Mouse (Mus musculus) adrenal gland, postnatal 36 days (tissue): ENCODE results near the gene Scn8a. TPM values are rescaled to one million over a fixed set of nuclear protein-coding genes. Genes with fewer than 3 reads are reported as not detected.

ENCODE experiments used
- DNase-seq, 2 experiments: peaks; one replicate each; pipeline ENCODE4 v3.0.0; 2021; ENCODE audit warnings: mixed read lengths in 1 of 2
- total RNA-seq, 2 experiments: library from RNA; stranded (reverse); gene quantifications; 2 replicates each; pipeline ENCODE4 v1.2.3; 2021

Gene Scn8a
- total RNA-seq, 2 experiments from 2014 or later = 2.8 to 3.1 TPM

DNA sequence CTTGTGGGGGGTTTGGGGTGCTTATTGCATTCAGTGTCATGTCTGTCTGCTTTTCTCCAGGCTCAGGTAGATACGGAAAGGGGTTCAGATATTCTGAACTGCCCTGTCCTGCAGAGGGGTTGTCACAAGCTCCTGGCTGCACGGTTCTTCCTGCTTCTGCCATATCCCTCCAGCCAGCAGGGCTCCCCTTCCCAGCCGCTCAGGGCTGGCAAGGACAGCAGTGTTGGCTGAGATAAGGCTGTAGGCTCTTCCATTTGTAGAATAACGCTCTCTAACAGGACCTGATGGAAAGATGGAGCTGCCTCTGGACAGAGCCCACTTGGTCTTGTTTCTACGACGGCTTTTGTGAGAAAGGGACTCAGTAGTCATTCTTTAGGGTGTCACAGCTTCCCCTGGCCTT, 172.3 kb downstream of the Scn8a start:
- DNase-seq = no peak

DNA sequence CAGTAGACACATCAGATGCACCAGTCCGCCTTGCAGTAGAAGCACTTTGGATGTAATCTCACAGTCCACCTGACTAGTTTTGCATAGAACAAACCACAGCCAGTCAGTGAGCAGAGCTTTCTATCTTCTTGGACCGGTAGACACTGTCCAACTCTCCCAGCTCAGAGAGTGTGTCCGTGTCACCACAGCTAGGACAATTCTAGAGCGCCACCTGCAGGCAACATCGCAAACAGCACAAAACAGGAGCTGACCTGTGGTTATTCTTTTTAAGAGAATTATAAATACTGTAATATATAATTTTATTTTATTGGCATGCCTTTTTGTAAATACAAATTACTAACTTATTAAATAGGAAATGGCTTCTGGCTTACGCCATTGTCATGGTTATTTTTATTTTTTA, 173.0 kb downstream of the Scn8a start:
- peak; percentile 70 to 79 for DNase-seq

DNA sequence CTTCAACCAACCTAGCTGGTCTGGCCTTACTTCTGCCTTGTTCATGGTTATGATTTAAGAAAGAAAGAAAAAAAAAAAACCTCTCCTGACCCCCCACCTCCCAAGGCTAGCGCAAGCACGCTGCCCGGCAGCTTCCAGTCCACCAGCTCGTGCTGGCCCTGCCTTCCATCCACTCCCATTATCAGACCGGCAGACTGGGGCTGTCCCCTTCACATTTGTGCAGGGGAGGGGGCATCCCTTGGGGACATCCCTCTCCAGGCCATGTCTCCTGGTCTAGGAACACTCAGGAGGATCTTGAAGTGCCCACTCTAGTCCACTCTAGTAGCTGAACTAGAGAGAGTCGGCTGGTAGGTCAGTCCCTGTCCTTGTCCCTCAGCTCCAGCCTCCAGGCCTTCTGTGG, 174.9 kb downstream of the Scn8a start:
- no peak for DNase-seq

DNA sequence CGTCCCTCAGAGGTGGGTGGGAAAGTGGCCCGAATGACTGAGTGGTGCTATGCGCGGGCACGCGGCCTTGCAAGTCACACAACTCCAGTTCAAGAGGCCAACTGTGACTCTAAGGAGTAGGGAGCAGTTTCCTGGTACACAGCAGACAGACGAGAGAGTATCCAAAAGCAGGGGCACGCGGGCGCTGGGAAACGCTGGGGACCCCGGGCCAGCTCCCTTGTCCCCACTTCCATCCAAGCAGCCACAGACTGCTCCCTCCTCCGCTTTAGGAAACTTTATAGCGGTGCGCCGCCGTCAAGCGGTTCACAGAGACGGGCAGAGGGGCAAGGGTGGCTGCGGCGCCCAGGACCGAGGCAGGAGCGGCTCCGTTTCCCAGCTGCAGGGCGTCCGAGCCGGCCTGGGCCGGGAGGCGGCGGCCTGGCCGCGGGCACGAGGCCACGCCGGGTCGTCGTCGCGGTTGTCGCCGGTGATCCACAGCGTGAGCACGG, 176.4 kb downstream of the Scn8a start:
- DNase-seq = no peak

DNA sequence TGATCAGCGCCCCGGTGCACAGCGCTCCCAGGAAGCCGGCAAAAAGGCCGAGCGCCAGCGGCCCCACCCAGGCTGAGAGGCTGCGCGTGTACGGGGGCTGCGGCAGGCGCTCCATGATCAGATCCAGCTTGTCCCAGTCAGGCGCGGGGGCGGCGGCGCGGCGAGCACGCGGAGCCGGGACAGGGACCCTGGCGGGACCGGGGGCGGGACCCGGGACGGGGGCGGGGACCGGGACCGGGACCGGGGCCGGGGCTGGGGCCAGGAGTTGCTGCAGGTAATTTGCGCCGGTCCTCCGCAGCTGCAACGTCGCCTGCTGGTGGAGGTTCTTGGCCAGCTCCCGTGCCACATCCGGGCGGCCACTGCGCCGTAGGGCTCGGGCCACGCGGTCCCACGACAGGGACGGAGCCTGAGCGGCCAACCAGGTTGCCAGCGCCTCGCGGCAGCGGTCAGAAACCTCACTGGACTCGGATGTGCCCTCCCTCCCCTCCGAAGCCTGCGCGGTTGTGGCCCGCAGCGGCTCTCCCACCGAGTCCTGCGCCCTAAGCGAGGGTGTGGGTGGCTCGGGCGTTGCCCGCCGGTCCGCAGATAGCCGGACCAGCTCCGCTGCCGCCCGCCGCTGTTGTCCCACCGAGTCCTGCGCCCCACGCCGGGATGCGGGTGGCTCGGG, 177.0 kb downstream of the Scn8a start:
- peak; percentile 57 to 60 for DNase-seq

DNA sequence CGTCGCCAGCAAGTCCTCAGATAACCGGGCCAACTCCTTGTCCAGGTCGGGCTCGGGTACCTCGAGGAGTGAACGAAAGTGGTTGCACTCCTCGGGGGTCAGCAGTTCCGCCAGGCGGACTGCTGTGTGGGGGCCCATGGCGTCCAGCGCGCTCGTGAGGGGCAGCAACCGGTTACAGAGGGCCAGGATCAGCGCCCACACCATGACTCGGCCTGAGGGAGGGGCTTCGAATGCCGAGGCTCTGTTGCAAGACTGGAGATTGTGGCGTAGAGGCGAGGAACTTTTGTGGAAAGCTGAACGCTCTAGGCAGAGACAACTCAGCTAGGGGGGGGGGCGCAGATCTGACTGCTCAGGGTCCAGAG, 177.5 kb downstream of the Scn8a start, which contains the start of gene Gm47841:
Gm47841 (minus strand) TSS at position 204 of the 362 bp plus-strand sequence.
- DNase-seq = no peak

DNA sequence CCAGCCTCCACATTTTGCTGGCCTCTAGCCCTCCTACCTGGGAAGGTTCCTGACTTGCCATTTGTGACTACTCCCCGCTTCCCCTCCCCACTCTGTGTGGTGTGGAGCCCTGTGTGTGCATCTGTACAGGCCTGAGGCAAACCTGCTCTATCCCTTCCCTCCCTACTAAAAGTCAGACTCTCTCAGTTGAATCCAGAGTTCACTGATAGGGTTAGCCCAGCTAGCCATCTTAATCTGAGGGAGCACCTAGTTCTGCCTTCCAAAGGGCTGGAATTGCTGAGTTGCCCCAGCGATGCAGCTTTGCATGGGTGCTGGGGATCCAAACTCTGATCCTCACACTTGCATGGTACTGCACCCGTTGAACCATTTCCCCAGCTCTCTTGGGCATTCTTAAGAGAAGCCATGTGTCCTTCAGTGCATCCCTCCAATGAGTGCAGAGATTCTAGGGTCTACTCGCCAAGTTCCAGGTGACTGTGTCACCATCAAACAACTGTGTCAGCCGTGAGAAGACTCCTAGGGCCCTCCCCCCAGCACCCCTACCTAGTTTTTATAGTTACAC, 178.8 kb downstream of the Scn8a start:
- DNase-seq = no peak

DNA sequence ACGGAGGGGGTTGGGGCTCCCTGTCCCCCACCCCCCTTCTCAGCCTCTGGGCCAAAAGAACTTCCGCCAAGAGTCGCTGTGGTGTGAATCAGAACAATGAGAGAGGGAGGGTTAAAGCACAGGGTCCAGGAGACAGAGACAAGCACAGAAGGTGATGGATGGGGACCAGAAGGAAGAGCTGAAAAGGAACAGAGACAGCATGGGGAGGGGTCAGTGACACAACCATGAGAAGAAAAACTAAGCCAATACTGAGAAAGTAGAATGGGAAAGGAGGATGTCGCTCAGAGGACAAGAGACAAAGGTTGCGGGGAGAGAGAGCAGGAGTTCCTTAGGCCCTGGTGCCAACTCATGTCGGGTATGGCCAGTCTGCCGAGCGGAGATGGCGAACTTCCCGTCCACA, 182.2 kb downstream of the Scn8a start:
- DNase-seq = no peak

DNA sequence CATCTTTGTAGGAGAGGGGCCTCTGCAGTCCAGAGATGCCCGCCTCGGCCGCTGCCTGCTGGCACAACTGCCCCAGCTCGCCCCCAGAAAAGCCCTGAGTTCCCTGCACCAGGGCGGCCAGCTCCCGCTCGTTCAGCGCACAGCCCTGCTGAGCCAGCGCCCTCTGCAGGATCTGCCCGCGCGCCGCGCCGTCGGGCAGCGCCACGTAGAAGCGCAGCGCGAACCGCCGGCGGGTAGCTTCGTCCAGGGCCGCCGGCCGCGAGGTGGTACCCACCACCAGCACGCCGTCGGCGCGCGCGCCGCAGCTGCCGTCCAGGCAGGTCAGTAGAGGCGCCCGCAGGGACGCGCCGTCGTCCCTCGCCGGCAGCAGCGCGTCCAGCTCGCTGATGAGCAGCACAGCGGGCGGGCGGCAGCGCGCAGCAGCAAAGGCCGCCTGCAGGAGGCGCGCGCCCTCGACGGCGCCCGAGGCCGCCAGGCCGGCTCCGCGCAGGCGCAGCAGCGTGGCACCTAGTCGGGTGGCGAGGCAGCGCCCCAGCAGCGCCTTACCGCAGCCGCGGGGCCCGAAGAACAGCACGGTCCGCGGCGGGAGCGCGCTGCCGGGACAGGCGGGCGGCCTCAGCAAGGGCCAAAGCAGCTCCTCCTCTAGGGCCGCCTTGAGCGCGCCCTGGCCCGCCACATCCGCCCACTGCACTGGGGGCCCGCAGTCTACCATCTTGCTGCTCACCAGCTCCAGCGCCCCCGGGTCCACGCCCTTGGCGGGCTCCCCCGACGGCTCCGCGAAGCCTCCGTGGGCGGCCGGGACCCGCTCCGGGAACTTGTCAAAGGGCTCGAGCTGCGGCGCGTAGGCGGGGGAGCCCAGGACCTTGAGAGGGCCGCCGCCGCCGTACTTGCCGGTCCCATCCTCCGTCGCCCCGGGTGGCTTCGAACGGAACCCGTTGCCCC, 183.2 kb downstream of the Scn8a start:
- peak; percentile 59 to 62 for DNase-seq

DNA sequence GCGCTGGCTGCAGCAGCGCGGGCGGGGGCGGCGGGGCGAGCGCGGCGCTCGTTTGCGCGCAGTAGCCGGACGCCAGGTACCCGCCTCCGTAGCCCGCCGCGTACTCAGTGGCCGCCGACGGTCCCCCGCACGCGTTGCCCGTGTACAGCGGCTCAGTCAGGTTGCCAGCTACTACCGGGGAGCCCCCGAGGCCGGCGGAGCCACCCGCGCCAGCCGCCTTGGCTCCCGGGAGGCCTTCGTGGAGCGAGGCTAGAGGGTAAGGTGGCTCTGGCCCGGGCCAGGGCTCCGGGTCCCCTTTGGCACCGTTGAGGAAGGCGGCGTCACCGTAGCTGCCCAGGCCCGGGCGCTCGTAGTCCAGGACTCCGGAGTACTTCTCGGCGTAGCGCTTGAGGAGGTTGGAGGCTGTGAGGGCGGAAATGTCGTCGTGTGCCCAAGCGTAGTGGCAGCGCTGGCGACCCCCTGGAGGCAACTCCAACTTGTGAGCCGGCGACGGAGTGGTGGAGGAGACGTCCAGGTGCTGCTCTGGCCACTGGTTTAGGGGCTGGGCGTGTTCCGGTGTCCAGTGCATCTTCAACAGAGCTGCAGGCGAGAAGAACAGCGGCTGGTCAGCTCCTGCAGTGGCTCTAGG, 184.3 kb downstream of the Scn8a start:
- no peak for DNase-seq

DNA sequence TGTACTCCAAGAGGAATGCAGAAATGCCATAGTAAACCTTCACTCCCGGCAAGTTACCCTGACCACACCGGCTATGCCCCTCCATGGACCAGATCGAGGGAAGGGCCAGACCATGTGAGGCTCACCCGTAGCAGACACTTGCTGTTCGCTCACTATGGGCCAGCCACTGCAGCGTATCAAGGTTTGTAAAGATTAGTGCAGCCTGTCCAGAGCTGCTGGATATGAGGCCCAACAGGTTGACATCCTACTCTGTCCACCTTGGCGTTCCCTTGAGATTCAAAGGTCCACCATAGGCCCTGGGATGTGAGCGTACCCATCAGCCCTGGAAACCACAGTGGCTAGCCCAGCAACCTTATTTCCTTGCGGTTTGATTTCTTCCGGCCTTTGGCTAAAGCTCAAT, 184.9 kb downstream of the Scn8a start:
- DNase-seq = no peak

DNA sequence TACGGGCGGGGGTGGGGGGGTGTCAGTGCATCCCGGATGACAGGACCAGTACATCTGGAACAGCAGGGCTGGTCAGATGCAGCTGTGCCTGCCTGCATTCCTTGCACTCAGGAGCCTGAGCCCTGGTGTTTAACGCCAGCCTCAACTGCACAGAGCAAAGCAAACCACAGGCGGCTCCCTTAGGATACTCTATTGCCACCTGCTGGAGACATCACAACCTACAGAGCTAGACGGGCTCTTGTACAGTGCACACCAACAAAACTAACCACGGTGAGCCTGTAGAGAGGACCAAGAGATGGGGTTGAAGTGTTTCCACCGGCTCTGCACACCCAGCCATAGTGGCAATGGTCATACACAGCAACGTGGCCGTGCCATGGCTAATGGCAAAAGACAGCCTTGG, 186.6 kb downstream of the Scn8a start:
- DNase-seq = peak; percentile 53 to 64

DNA sequence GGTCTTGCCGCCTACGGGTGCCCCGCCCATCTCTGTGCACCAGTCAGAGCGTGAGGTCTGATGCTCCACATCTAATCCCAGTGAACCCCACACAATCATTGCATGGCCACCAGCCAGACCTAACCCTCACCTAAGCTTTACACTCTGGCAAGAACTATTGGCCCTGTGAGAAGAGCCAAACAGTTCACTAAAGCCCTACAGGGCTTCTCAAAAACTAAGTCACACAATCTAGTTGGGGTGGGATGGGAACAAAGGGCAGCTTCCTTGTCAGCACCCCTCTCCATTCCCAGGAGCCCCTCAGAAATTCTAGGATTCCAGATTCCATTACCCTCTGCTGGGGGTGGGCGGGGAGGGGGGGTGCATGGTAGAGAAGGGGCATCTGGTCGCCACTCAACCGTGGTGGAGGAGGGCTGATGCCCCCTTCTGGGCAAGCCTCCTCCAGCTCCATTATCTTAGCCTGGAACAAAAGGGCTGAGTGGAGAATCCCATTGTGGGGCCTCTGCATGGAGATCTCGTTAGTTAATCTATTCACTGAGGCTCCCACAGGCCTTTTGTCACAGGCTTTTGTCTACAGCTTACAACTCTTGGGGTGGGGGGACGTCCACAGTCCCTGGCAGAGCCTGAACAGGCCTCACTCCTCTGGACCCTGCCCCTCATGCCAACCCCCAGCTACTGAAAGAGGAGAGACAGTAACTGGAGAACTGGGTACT, 190.1 kb downstream of the Scn8a start:
- DNase-seq = no peak

DNA sequence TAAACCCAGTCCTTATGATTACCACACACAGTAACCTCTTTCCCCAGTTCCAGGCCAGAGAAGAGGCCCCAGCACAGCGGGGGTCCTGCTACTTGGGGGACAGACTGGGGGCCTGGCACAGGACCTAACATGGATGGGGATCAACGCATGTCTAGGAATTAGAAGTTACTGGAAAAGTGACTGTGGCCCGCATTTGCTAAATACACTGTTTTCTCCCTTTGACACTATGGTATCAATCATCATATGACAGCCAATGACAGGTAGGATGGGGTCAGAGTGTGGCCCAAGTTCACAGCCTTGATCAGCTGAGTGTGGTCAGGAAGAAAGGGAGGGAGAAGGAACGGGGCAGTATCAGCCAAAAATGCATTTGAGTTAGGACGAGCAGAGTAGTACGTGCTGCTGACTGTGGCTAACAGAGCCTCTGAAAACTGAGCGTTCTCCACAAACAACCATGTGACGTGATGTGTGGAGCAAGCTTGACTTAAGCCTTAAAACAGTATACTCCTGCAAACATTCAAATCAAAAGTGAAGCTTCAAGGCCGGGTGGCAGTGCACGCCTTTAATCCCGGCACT, 190.7 kb downstream of the Scn8a start:
- DNase-seq = no peak

DNA sequence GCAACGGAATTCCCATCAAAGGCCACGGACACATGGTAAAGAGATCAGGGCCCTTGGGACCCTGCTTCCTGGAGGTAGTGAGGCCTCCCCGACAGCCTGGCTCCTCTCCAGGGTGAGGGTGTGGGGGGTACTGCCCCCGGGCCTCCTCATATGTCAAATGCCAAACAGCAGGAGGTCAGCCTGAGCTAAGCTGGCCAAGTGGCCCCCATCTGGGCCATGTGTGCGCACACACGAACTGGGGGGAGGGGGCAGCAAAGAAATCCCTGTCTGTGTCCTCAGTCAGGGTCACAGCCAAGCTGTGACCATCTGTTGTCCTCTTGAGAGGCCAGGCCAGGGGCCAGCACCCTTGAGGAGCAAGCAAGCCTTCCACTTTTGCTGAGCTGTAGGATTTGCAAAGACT, 195.4 kb downstream of the Scn8a start:
- no peak for DNase-seq

DNA sequence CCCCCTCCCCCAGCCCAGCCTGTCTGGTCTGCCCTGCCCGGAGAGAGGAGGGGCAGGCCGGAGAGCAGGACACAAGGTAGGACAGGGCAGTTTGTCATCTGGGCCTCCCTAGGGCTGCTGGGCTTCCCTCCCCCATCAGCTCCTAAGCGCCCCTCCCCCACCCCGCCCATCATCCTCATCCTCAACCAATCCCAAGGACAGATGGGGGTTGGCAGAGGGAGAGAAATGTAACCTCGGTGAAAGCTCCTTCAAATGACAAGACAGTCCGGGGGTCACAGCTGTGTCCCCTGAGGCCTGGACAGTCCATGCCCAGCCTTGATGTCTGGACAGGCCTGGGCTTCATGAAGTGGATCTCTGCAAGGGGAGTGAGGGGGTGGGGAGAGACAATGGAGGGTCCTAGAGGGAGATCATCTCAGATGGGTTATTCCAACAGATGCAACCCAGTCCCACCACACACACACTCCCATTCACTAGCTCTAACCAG, 196.7 kb downstream of the Scn8a start:
- no peak for DNase-seq

DNA sequence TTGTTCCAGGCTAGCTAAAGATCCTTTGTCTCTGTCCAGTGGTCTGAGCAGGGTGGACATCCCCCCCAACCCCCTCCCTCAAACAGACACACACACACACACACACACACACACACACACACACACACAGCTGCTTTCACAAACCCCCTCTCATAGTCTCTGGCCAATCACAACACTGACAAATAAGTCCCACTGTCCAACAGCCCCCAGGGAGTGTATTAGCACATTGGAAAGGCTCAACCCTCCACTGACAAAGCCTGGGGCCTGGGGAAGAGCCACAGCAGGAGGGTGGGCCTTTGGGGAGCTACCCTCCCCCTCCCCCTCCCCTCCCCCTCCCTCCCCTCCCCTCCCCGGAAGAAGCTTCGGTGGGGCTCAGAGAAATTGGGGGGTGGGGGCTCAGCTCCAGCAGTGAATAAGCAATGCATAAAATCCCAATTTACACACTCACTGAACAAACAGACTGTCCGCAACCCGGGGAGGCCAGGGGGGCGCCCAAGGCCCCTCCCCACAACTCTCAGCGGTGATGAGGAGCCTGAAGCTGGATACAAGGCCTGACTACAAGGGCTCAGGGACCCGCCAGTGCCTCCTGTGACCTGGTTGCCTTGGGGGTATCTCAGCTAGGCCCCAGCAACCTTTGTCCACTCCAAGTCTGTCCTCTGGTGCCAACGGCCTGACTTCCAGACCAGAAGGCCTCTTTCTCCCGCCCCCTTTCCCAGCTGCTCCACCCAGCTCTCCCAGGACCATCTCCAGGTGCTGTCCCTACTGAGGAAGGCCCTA, 197.4 kb downstream of the Scn8a start:
- DNase-seq = no peak

DNA sequence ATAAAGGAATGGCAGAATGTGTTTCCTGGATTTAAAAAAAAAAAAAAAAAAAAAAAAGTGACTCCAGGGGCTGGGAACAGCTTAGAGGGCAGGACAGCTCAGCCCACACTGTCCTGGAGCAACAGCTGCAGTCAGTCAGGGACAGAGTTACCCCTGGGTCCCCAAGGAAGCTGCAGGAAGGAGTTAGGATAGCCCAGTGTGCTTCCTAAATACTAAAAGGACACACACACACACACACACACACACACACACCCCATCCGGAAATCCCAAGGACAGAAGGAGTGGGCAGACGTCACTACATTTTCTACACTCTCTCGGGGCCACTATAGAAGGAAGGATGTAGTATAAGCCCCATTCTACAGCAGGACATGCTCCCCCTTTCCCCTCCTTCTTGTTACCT, 198.4 kb downstream of the Scn8a start:
- peak; percentile 40 to 52 for DNase-seq

DNA sequence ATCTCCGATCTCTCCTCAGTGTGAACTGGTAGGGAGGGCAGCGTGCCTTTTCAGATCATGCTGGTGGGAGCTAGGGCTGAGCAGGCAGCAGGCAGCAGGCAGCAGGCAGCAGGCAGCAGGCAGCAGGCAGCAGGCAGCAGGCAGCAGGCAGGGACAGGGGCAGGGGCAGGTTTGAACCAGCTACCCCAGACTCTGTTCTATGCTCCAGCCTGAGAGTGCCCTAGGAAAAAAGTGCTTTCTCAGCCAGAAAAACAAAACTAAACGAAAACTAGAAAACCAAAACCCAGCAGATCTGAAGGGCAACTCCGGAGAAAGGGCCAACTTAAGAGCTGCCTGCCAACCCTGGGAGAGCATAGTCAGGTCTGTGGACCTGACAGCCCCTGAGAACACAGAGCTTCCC, 199.0 kb downstream of the Scn8a start:
- DNase-seq = no peak

DNA sequence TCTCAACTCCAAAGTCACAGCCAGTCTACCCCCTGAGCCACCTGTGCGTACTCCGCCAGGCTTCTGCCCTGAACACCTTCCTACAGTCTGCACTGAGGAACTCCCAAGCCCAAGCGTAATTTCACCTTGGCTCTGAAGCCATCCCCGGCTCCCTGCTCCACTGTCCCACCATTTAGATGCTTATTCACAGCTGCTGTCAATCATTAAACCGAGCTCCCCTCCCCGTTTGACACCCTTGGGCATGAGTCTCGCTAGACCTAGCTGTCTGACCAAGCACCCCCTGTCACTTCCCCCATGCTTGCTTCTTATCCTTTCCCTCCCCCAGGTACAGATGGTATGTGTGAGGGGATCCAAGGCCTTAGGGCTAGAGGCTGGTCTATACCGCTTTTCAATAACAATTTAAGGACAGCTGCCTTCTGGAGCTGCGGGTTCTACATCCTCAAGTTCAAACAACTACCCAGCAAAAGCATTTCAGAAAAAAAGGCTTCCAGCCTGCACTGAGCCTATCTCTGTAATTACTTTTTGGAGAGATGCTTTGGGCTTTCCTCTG, 200.1 kb downstream of the Scn8a start:
- no peak for DNase-seq
